Mouse (Mus musculus): ENCODE measurements around the gene Trpm8. TPM values are rescaled to one million over a fixed set of nuclear protein-coding genes. Genes with fewer than 3 reads are reported as not detected.

Gene Trpm8
- total RNA-seq, 2 experiments from 2014 or later, result not detected

DNA sequence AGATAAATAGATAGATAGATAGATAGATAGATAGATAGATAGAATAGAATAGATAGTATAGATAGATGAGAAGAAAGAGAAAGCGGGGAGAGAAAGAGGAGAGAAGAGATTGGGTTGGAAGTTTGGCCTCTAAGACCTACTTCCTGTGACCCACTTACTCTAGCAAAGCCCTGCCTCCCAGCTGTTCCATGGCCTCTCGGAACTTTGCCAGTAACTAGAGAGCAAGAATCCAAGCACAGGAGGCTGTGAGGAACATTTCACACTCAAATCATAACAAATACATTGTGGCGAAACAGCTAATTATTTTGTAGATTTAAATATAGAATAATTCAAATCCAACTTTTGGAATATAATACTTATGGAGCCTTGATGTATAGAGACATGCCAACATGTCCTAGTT is 65.2 kb downstream of the Trpm8 start:
- intact Hi-C loops (cut with DNase I), result no loop called here
- peak; percentile 7 to 13 for DNase-seq

DNA sequence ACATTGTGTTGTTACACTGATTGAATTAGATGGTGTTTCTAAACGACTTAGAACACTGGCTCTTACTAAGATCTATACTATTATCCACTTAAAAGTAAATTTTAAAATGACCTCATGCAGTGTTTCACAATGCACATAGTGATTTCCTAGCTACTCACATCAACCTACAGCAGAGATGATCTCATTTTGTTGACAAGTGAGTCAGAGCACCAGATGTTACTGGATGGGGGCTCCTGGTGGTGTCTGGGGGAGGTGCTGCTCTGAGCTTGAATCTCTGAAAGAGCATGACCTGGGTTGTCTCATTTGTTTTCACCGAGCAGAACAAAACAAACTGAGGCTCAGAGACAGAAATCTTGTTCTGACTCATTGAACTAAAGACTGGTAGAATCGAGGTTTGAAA is 68.1 kb downstream of the Trpm8 start:
- intact Hi-C loops (cut with DNase I), result no loop called here
- DNase-seq, result peak in 1 of 2 experiments; percentile 3

DNA sequence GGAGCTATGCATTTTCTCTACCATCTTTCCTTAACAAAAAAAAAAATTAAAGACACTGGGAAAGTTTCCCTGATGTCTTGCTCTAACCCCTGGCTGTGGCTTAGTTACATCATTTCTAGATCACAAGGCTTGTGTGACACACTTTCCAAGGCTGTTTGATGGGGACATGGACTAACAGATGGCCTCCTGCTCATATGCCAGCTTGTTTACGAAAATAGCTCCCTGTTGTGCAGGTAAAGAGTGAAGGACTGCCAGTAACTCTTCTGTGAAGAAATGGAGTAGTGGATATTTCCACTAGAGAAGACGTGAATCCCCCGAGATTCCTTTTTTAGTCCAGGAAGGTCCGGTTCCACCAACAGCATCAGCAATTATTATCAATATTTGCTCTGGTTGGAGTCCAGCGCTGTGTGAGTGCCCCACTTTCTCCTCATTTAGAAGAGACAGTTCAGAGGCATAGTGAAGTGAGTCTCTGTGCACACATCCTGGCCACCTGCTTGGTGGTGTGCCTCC is 71.1 kb downstream of the Trpm8 start:
- no peak for DNase-seq
- intact Hi-C loops (cut with DNase I), result no loop called here

DNA sequence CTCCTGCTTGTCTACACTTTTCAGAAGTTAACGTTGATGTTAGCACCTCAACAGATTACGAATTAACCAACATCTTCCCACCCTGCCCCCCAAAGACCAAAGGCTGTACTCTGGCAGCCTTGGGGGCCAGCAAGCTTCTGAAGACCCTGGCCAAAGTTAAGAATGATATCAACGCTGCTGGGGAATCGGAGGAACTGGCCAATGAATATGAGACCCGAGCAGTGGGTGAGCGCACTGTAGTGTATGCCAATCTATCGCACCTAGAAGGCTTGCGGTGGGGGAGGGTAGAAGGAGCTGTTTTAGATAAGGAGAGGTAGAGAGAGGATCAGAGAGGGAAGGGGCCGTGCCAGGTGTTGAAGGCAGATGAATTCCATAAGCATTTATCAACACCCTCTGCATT is 73.3 kb downstream of the Trpm8 start:
- intact Hi-C loops (cut with DNase I), result loop anchor here (10.0 kb wide), 1 partner anchor 354 kb away; the partner anchor contains the start of gene Arl4c
- DNase-seq, result no peak

DNA sequence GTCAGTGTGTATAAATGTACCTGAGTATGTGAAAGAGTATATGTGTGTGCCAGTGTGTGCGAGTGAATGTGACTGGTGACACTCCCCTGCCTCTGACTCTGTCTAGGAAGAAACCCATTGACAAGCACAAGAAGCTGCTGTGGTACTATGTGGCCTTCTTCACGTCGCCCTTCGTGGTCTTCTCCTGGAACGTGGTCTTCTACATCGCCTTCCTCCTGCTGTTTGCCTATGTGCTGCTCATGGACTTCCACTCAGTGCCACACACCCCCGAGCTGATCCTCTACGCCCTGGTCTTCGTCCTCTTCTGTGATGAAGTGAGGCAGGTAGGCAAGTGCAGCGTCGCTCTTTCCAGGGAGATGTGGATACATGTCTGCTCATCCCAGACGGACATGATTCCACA is 77.6 kb downstream of the Trpm8 start:
- DNase-seq, result no peak
- intact Hi-C loops (cut with DNase I), result loop anchor here (10.0 kb wide), 1 partner anchor 350 kb away; the partner anchor contains the start of gene Arl4c

DNA sequence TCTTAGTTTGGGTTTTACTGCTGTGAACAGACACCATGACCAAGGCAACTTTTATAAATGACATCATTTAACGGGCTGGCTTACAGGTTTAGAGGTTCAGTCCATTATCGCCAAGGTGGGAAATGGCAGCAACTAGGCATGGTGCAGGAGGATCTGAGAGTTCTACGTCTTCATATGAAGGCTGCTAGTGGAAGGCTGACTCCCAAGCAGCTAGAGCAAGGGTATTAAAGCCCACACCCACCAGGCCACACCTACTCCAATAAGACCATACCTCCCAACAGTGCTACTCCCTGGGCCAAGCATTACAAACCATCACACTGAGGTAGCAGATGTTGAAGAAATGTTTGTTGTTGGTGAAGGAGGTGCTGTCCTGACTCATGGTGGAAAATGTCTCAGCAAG is 78.2 kb downstream of the Trpm8 start:
- intact Hi-C loops (cut with DNase I), result loop anchor here (10.0 kb wide), 1 partner anchor 349 kb away; the partner anchor contains the start of gene Arl4c
- DNase-seq, result no peak

DNA sequence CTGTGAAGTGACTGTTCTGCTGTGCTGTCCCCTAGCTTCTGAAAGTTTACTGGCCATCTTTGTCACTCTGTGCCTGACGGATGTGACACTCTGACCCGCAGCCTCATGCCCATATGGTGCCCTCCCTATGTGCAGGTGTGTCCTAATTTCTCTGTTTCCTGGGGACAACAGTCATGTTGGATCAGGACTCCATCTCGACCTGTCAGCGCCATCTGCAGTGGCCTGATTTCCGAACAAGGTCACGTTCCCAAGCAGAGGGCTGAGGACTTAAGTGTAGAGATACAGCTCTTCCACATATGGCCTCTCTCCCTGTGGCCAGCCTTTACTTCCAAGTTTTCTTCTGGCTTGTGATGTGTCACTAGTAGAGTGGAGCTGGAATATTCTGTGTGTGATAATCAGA is 79.2 kb downstream of the Trpm8 start:
- intact Hi-C loops (cut with DNase I), result loop anchor here (10.0 kb wide), 1 partner anchor 348 kb away; the partner anchor contains the start of gene Arl4c
- DNase-seq, result no peak

DNA sequence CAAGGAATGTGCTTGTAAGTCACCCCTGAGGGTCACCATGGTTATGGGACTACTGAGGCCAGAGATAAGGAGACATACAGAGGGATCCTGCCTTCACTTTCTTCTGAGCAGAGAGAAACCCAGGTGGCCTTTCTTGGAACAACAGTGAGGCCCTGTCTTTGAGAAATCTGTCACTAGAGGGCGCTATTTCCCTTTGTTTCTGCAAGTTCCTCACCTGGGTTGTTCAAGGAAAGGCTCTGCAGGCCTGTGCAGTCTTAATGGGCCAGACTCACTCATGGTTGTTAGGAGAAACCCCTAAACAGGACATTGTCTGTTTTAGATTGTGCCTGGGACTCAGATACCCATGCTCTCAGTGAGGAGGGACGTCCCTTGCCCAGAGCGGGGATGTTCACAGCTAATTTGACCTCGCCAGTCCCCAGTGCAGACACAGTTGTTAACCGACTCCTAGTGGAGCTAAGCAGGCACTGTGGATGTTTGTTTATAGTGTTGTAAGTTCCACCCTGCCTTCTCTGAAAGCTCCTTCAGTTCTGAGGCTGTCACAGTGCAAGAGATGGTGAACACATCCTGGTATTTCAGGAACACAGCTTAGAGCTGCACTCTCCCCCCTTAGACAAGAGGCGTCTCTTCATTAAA is 80.1 kb downstream of the Trpm8 start:
- intact Hi-C loops (cut with DNase I), result loop anchor here (2.0 to 10.0 kb wide), 2 partner anchors 347 to 385 kb away; partner anchors contain the start of gene Arl4c
- DNase-seq, result peak; percentile 45 to 75

DNA sequence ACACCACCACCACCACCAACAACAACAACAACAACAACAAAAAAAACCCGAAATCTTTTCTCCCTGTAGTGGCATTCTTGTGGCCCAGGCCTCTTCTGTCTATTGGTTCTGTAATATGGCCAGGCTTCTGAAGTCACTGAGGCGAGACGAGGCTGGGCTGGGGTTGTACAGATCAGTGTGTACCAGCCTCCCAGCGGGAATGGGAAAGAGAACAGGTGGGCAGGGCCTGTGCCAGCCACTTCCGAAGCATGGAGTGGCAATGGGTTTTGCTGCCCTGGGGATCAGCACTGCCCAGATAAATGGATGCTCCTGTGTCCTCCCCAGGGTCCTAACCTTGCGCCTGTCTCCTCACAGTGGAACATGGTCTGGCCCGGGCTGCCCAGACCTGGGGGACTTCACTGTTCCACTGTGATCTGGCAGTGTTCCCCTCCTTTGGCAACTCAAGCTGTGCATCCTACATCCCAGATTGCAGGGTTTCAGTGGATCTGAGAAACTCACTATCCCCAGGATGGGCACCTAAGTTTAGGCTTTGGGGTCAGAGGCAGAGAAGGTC is 80.7 kb downstream of the Trpm8 start:
- intact Hi-C loops (cut with DNase I), result loop anchor here (2.0 to 10.0 kb wide), 2 partner anchors 347 to 385 kb away; partner anchors contain the start of gene Arl4c
- DNase-seq, result no peak

DNA sequence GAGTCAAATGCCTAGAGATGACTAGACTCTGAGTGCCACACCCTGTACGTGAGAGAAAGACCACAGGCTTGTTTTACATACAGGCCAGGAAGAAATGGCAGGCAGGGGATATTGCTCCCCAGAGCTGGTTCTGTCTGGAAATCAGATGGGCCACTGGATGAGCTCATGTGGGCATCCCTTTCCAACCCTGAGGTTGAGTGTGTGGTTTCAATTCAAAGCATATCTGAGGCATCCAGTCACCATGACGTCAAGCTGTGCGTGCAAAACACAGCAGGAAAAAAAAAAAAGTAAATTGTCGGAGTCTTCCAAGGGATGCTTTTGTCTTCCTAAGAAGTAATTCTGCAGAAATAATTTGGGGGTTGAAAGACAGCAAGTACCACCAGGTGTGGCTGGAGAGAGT is 83.6 kb downstream of the Trpm8 start:
- no peak for DNase-seq
- intact Hi-C loops (cut with DNase I), result no loop called here

DNA sequence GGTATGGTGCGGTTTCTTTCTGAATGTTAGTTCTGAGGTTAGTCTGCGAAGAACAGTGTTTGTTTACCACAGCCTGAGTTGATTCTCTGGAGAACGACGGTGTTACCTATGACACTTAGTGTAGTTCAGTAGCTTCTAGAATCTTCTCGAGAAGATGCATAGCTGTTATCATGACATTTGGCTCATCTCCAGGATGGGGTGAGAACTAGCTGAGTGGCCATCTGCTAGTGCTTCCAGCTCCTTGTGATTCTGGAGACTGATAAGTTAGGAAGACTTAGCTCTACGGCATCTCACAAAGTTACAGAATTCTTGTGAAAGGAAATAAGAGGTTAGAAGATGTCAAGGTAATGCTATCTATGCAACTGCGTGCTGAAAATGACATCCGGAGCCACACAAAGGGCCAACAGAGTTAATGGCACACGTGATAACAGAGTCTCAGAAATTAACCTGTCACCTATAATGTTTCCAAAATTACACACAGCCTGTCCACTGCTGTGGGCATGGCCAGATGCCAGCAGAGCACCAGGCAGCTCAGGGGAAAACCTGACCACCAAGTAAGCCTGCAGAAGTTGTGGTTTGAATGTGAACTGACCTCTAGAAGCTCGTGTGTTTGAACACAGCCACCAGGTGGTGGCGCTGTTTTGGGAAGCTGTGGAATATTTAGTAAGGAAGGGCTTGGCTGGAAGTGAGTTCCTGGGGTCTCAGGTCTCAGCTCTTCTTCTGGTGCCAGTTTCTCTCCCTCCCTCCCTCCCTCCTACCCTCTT is 89.6 kb downstream of the Trpm8 start:
- DNase-seq, result no peak
- intact Hi-C loops (cut with DNase I), result no loop called here

DNA sequence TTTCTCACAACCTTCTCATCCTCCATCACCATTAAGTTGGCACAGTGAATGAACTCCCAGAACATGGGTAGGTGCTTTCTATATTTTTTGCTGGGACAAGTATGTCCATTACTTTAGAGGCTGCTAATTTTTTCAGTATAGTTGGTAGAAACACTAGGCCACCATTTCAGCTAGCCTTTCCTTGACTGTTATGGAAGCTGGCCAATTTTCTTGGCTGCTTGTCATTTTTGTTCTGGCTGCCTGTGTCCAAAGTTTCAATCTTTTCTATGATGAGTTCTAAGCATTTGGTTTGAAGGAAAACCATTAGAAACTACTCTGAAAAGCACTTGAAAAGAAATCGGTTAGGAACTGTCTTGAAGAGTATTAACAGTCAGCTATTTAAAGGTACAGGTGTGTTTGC is 101.0 kb downstream of the Trpm8 start:
- intact Hi-C loops (cut with DNase I), result no loop called here
- peak in 1 of 2 experiments; percentile 30 for DNase-seq

DNA sequence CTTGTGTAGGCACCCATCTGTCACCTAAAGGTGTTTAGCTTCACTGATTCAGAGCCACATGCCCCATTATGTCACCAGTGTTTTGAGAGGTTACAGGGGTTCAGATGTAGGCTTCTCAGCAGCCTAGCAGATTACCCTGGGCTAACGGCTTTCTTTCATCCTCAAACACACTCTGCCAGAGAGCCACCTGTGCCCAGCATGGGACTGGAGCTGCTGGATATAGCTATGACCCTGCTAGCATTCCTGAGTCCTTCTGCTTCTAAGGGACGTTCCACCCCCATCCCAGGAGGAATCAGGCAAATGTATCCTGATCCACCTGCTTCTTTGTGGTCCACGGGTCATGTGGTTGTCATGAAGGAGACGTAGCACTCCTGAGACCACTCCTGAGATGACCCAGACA is 114.2 kb downstream of the Trpm8 start:
- intact Hi-C loops (cut with DNase I), result no loop called here

DNA sequence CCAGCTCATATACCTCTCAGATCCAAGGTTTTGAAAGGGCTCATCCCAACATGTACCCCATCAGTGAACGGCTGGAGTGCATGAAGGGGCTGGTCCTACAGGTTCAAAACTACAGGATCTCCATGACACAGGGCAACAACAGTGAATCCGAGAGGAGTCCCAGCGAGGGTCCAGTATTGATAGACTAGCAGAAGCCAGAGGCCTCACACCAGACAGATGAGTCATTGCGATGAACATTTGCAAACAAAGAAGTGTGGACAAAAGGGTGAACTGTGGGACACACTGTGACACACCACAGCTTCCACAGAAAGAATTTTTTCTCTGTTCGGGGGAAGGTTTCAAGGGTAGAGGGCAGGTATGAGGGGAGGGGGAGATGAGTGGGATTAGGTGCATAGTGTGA is 115.9 kb downstream of the Trpm8 start:
- no peak for DNase-seq
- intact Hi-C loops (cut with DNase I), result no loop called here

More for the DNA sequence above, 114.2 kb downstream of the Trpm8 start:
- DNase-seq, result no peak

DNA sequence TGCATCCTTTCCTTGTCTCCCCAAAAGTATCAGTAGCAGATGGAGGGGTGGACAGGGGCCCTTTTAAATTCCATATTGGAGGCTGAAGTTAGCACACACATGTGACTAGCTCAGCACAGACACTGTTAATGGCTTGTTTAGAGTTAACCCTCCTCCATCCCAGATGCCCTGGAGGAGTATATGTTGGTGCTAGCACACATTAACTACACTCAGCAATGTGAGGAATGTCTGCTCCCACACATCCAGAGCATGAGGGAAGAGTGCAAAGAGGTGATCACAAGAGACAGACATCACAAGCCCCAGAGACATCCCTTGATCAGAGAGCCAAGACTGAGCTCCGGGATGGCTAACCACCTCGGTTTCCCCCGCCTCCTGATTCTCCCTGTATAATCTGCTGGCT is 125.9 kb downstream of the Trpm8 start:
- intact Hi-C loops (cut with DNase I), result no loop called here
- no peak for DNase-seq

DNA sequence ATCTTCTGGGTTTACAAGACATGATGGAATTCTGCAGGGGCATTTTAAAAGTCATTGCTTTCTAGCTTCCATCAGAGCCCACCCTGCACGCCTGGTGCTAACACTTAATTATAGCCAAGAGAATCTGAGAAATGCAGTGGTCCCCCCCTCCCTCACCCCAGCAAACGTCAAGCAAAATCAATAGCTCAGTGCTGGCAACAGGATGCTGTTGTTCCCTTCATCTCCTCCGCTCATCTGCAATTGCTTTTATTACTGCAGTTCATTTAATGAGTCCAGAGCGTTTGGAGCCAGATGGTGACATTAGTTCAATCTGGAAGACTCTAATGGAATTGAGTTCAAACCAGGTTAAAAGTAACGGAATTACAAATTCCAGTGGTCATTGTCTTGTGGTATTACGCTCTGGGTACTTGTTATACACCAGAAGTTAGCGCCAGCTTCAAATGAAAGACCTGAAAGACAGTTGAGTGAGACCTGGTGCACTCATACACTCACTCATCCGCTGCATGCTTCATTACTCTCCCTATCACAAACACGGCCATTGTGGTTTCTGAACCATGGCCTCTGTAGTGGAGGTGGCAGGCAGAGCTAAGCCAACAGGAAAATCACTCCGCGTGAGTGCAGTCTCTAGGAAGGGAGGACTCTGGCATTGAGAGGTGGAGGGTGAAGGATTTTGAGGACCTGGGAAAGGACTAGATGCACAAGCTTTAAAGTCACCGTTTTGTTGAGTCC is 128.8 kb downstream of the Trpm8 start:
- intact Hi-C loops (cut with DNase I), result no loop called here
- DNase-seq, result no peak

DNA sequence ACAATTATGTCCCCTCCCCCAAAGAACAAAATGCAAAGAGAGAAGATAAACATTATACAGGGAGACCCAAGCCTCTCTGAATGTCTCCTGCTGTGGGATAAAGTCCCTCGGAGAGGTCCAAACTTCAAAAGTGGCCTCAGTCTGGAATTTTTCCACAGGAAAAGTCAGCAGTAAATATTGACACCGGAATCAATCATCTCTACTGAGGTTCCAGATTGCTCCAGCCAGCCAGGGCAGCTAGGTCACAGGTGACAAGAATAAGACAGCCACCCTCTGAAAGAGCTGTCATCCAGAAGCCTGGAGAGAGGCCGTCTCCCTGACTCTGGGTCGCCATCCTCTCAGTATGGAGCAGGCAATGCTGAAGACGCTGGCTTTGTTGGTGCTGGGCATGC is 129.3 kb downstream of the Trpm8 start, which contains the start of gene Spp2:
Spp2 (plus strand) TSS at position 155 of the 392 bp plus-strand sequence.
- intact Hi-C loops (cut with DNase I), result no loop called here
- no peak for DNase-seq

DNA sequence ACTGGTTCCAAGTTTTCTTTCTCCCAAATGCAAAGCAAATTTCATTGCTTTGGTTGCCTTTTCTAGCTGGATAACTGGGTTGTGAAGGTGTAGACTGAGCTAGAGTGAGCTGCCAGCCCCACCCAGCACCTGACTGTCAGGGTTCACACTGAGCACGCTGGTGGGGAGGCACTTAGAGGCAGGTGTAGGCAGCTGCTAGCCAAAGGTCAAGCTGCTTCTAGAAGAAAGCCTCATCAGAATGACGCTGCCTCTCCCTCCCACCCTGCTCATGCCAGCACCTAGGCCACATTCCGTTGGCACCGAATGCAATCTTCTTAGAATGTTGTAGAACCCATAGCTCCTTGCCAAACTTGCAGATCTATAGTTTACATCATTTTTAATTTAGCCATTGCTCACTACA is 130.9 kb downstream of the Trpm8 start:
- DNase-seq, result no peak

DNA sequence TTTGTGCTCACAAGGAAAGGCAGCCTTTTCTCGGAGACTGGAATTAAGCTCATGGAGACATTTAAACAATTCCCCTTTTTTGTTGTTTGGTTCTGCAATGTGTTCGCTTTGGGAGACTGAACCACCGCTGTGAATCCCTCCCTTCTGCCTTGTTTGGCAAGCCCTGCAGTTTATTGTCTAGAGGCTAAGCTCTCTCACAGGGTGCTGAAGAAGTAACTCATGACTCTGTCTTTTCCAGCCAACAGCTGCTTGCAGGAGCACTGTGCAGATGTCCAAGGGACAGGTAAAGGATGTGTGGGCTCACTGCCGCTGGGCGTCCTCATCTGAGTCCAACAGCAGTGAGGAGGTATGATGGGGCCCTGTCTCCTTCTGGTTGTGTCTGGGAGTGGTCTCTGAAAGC is 134.6 kb downstream of the Trpm8 start:
- no peak for DNase-seq
- intact Hi-C loops (cut with DNase I), result no loop called here

More for the DNA sequence above, 130.9 kb downstream of the Trpm8 start:
- intact Hi-C loops (cut with DNase I), result no loop called here

DNA sequence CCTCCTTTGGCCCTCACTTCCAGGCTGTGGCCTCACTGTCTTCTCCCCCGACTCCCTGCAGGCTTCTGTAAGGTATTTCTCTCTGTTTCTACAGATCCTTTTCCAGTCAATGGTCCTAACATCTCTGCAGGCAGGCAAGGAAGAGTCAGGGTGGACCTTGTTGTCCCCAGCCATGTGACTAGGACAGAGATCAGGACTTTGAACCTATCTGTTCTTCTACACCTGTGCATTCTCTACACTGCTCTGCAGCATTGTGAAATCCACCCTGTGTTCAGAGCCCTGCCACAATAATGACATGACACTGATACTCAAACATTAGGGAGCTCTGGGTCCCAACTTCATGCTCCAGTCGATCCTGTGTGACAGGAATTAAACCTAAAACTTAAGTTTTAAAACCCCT is 141.5 kb downstream of the Trpm8 start:
- intact Hi-C loops (cut with DNase I), result no loop called here
- no peak for DNase-seq

DNA sequence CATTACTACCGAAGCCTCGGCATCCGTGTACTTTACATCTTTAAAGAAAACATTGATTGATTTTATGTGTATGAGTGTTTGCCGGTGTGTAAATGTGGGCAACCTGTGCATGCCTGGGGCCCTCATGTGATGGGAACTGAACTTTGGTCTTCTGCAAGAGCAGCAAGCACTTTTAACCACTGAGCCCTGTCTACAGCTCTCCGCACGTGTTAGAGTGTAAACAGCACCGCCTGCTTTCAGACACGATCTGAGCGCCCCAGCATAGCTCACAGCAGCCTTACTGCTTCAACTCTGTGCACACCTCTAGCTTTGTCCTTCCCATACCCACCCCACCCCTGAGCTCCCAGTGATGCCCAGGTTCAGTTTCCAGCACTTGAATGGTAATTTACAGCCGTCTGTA is 144.6 kb downstream of the Trpm8 start:
- intact Hi-C loops (cut with DNase I), result loop anchor here (5.0 kb wide), 1 partner anchor 775 kb away; no protein-coding TSS in a partner anchor
- no peak for DNase-seq
